Mouse (Mus musculus): ENCODE measurements at regions not wholly inside any gene's neighbourhood (a gene's known extent, or its start where the extent isn't known, plus 50 kb on each side); places are given as distances from the start of the nearest gene placed in this dataset.

DNA sequence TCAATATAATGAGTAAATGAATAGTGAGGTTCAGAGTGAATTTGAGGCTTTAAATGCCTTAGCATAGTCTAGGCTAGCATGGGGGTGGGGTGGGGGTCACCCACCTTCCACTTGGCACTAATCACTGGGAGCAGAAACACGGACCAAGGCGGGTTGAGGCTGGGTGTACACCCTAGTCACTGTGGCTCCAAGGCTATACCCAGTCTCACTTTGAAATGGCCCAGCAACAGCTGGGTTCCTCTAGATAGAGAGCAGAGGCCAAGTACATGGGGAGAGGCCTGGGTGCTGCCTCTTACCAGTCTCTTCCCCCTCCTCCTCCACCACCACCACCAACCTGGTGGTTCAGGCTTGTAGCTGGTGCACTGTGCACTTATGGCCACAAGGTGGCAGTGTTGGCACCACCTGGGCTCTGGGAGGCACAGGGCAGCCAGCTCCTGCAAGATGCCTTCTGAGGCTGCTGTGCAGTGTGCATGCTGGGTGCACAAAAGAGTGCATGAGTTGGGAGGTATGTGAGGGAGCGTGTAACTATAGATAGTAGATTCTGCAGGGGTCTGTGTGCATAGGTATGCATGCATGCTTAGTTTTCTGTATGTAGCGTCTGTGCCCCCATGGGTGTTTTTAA lies 85.6 kb upstream of the Mvb12b start:
- TF ChIP-seq POLR2A (IDR thresholded peaks at IDR 0.05; ENCODE audit: borderline replicate concordance, low read depth, low read length) (no peak), CTCF (IDR thresholded peaks at IDR 0.05; ENCODE audit: low read depth, low read length) (peak; percentile 79)
